Mouse (Mus musculus): Measurements from ENCODE around the gene Spata21. TPM values are rescaled to one million over a fixed set of nuclear protein-coding genes. Genes with fewer than 3 reads are reported as not detected.

Spata21 gene
- not detected for total RNA-seq (2023)

GRCm38 (mm10) chr4:141088033-141088432 lies at the start of gene Spata21:
Gene Spata21, plus strand, starts transcription at chr4:141088333.

GRCm38 (mm10) chr4:141060426-141061301 lies 27.5 kb upstream of the Spata21 start, which contains the start of gene Crocc:
Gene Crocc, minus strand, starts transcription at chr4:141060550.

GRCm38 (mm10) chr4:141077681-141078509 lies 10.2 kb upstream of the Spata21 start, which contains the start of gene Necap2:
Gene Necap2, minus strand, starts transcription at chr4:141078357.

GRCm38 (mm10) chr4:141139116-141139970 lies 51.2 kb downstream of the Spata21 start, which contains the start of gene Szrd1:
Gene Szrd1, minus strand, starts transcription at chr4:141139775.

GRCm38 (mm10) chr4:141147112-141148008 lies 59.2 kb downstream of the Spata21 start, which contains the start of gene Fbxo42:
Gene Fbxo42, plus strand, starts transcription at chr4:141147913.

Other genes starting within 250 kb of the Spata21 start
- 0.31 TPM for gene Padi1, start 242.6 kb upstream of the Spata21 start, total RNA-seq (2023)
- 42.4 TPM for gene Padi2, start 182.0 kb upstream of the Spata21 start, total RNA-seq (2023)
- 84.0 TPM for gene Sdhb, start 127.1 kb upstream of the Spata21 start, total RNA-seq (2023)
- 31.8 TPM for gene Atp13a2, start 101.5 kb upstream of the Spata21 start, total RNA-seq (2023)
- not detected for gene Mfap2, start 77.9 kb upstream of the Spata21 start, total RNA-seq (2023)
- gene Crocc, start 27.8 kb upstream of the Spata21 start, total RNA-seq (2023) = 13.7 TPM
- 69.7 TPM for gene Necap2, start 10.0 kb upstream of the Spata21 start, total RNA-seq (2023)
- 97.7 TPM for gene Szrd1, start 51.4 kb downstream of the Spata21 start, total RNA-seq (2023)
- gene Fbxo42, start 59.6 kb downstream of the Spata21 start, total RNA-seq (2023) = 21.5 TPM
- 2.3 TPM for gene Rsg1, start 125.6 kb downstream of the Spata21 start, total RNA-seq (2023)
- not detected for gene Arhgef19, start 151.2 kb downstream of the Spata21 start, total RNA-seq (2023)
- gene Epha2, start 212.9 kb downstream of the Spata21 start, total RNA-seq (2023) = 1.2 TPM

Data from CD8-positive naive resting alpha-beta T cell, adult 57 days (primary cell).